Mouse (Mus musculus) cerebellum, postnatal 10 days (tissue): Measurements from ENCODE around the gene Gm17018.

Experiments used
- DNase-seq, 2 experiments: peaks; one replicate each; pipeline ENCODE4 v3.0.0; 2021; ENCODE audit warnings: mixed read lengths in 2 of 2

Gm17018 gene

GRCm38 (mm10) chr19:45549128-45549915 is 11.1 kb upstream of the Gm17018 start:
- DNase-seq: no peak

GRCm38 (mm10) chr19:45549948-45550347 is 10.5 kb upstream of the Gm17018 start:
- DNase-seq: no peak

GRCm38 (mm10) chr19:45552187-45552586 is 8.2 kb upstream of the Gm17018 start:
- no peak for DNase-seq

GRCm38 (mm10) chr19:45554136-45554535 is 6.3 kb upstream of the Gm17018 start:
- DNase-seq: no peak

GRCm38 (mm10) chr19:45565925-45566715 is 5.7 kb downstream of the Gm17018 start:
- peak; percentile 73 to 74 for DNase-seq

GRCm38 (mm10) chr19:45567367-45567766 is 7.0 kb downstream of the Gm17018 start:
- no peak for DNase-seq

GRCm38 (mm10) chr19:45573033-45573432 is 12.6 kb downstream of the Gm17018 start:
- DNase-seq: no peak

GRCm38 (mm10) chr19:45573861-45574267 is 13.4 kb downstream of the Gm17018 start:
- DNase-seq: peak; percentile 88 to 91

GRCm38 (mm10) chr19:45574339-45574898 is 14.0 kb downstream of the Gm17018 start:
- DNase-seq: no peak

- no peak for DNase-seq
Measured at GRCm38 (mm10) chr19:45574941-45575631, 14.7 kb downstream of the Gm17018 start.

- DNase-seq: no peak
Measured at GRCm38 (mm10) chr19:45575632-45576001, 15.2 kb downstream of the Gm17018 start.

- DNase-seq: no peak
Measured at GRCm38 (mm10) chr19:45577141-45577750, 16.8 kb downstream of the Gm17018 start.

- DNase-seq: no peak
Measured at GRCm38 (mm10) chr19:45578976-45579375, 18.6 kb downstream of the Gm17018 start.

GRCm38 (mm10) chr19:45579416-45579815 is 19.0 kb downstream of the Gm17018 start:
- no peak for DNase-seq

- DNase-seq: peak in 1 of 2 experiments; percentile 47
Measured at GRCm38 (mm10) chr19:45580235-45580634, 19.8 kb downstream of the Gm17018 start.

GRCm38 (mm10) chr19:45581257-45581656 is 20.8 kb downstream of the Gm17018 start:
- peak; percentile 73 to 77 for DNase-seq

GRCm38 (mm10) chr19:45582161-45582560 is 21.7 kb downstream of the Gm17018 start:
- DNase-seq: no peak

- no peak for DNase-seq
Measured at GRCm38 (mm10) chr19:45583136-45583535, 22.7 kb downstream of the Gm17018 start.

GRCm38 (mm10) chr19:45584856-45585620 is 24.6 kb downstream of the Gm17018 start:
- no peak for DNase-seq

- DNase-seq: no peak
Measured at GRCm38 (mm10) chr19:45586850-45587249, 26.4 kb downstream of the Gm17018 start.

- DNase-seq: no peak
Measured at GRCm38 (mm10) chr19:45587509-45588292, 27.3 kb downstream of the Gm17018 start.
